Mouse (Mus musculus): ENCODE data around the gene Gm29797.
A peak's percentile ranks its signal among the peaks of the same experiment; 100 is the strongest.

Gm29797 gene

GRCm38 (mm10) chr2:181662620-181663297, 5.9 kb downstream of the Gm29797 start:
- Histone ChIP-seq H3K9me3 (ENCODE audit: low read length) (no peaks in the 10 kb centered on the region), H3K36me3 (ENCODE audit: insufficient read depth, low read length) (no peaks in the 10 kb centered on the region), H3K4me3 (replicated peaks; ENCODE audit: low read length) (no peak overlapping the region), H3K27me3 (ENCODE audit: insufficient read depth, low read length) (peaks cover 2% of the 10 kb centered on the region; the same call in 1 of the 2 replicates), H3K4me1 (replicated peaks; ENCODE audit: low read depth, low read length) (peaks cover 44% of the 10 kb centered on the region)
- TF ChIP-seq CTCF (conservative IDR thresholded peaks at IDR 0.05; ENCODE audit: low read length), result no peak
- no peak for TF ChIP-seq POU5F1 (IDR thresholded peaks at IDR 0.05; ENCODE audit: borderline replicate concordance, low read length)
- no peak for TF ChIP-seq NANOG (IDR thresholded peaks at IDR 0.05; ENCODE audit: borderline replicate concordance, low read length)

GRCm38 (mm10) chr2:181663298-181663630, 6.4 kb downstream of the Gm29797 start:
- Histone ChIP-seq H3K4me3 (replicated peaks; ENCODE audit: low read length) (no peak overlapping the region), H3K27me3 (ENCODE audit: insufficient read depth, low read length) (peaks cover 7% of the 10 kb centered on the region; the same call in 1 of the 2 replicates), H3K4me1 (replicated peaks; ENCODE audit: low read depth, low read length) (peaks cover 44% of the 10 kb centered on the region), H3K36me3 (ENCODE audit: insufficient read depth, low read length) (no peaks in the 10 kb centered on the region), H3K9me3 (ENCODE audit: low read length) (no peaks in the 10 kb centered on the region)
- TF ChIP-seq POU5F1 (IDR thresholded peaks at IDR 0.05; ENCODE audit: borderline replicate concordance, low read length), result no peak
- TF ChIP-seq NANOG (IDR thresholded peaks at IDR 0.05; ENCODE audit: borderline replicate concordance, low read length), result no peak
- no peak for TF ChIP-seq CTCF (conservative IDR thresholded peaks at IDR 0.05; ENCODE audit: low read length)

- TF ChIP-seq NANOG (IDR thresholded peaks at IDR 0.05; ENCODE audit: borderline replicate concordance, low read length) (no peak), CTCF (conservative IDR thresholded peaks at IDR 0.05; ENCODE audit: low read length) (no peak), POU5F1 (IDR thresholded peaks at IDR 0.05; ENCODE audit: borderline replicate concordance, low read length) (no peak)
- H3K36me3 ChIP-seq (ENCODE audit: insufficient read depth, low read length), result no peaks in the 10 kb centered on the region
- peaks cover 72% of the 10 kb centered on the region for H3K27me3 ChIP-seq (ENCODE audit: insufficient read depth, low read length)
- peak overlapping the region; percentile 78 for H3K4me3 ChIP-seq (replicated peaks; ENCODE audit: low read length)
- H3K4me1 ChIP-seq (replicated peaks; ENCODE audit: low read depth, low read length), result peaks cover 51% of the 10 kb centered on the region
- H3K9me3 ChIP-seq (ENCODE audit: low read length), result no peaks in the 10 kb centered on the region
Measured at GRCm38 (mm10) chr2:181670285-181670912, 13.6 kb downstream of the Gm29797 start.

- peak overlapping the region; percentile 78 for H3K4me3 ChIP-seq (replicated peaks; ENCODE audit: low read length)
- peaks cover 56% of the 10 kb centered on the region for H3K4me1 ChIP-seq (replicated peaks; ENCODE audit: low read depth, low read length)
- H3K36me3 ChIP-seq (ENCODE audit: insufficient read depth, low read length), result no peaks in the 10 kb centered on the region
- TF ChIP-seq CTCF (conservative IDR thresholded peaks at IDR 0.05; ENCODE audit: low read length), result no peak
- no peak for TF ChIP-seq NANOG (IDR thresholded peaks at IDR 0.05; ENCODE audit: borderline replicate concordance, low read length)
- peaks cover 72% of the 10 kb centered on the region for H3K27me3 ChIP-seq (ENCODE audit: insufficient read depth, low read length)
- H3K9me3 ChIP-seq (ENCODE audit: low read length), result no peaks in the 10 kb centered on the region
Measured at GRCm38 (mm10) chr2:181670913-181671311, 14.1 kb downstream of the Gm29797 start.

- Histone ChIP-seq H3K4me3 (replicated peaks; ENCODE audit: low read length) (peak within 1 kb of the TSS; percentile 78), H3K27me3 (ENCODE audit: insufficient read depth, low read length) (peaks cover 72% of the 10 kb centered on the region), H3K4me1 (replicated peaks; ENCODE audit: low read depth, low read length) (peaks cover 61% of the 10 kb centered on the region), H3K9me3 (ENCODE audit: low read length) (no peaks in the 10 kb centered on the region), H3K36me3 (ENCODE audit: insufficient read depth, low read length) (no peaks in the 10 kb centered on the region)
- TF ChIP-seq POU5F1 (IDR thresholded peaks at IDR 0.05; ENCODE audit: borderline replicate concordance, low read length) (no peak), NANOG (IDR thresholded peaks at IDR 0.05; ENCODE audit: borderline replicate concordance, low read length) (no peak), CTCF (conservative IDR thresholded peaks at IDR 0.05; ENCODE audit: low read length) (no peak)
Measured at GRCm38 (mm10) chr2:181671326-181671725, 14.5 kb downstream of the Gm29797 start, which contains the start of gene Sox18. Sox18 (minus strand) TSS chr2:181671640.

GRCm38 (mm10) chr2:181671984-181672383, 15.2 kb downstream of the Gm29797 start:
- H3K9me3 ChIP-seq (ENCODE audit: low read length), result no peaks in the 10 kb centered on the region
- no peak overlapping the region for H3K4me3 ChIP-seq (replicated peaks; ENCODE audit: low read length)
- H3K36me3 ChIP-seq (ENCODE audit: insufficient read depth, low read length), result no peaks in the 10 kb centered on the region
- peaks cover 72% of the 10 kb centered on the region for H3K27me3 ChIP-seq (ENCODE audit: insufficient read depth, low read length)
- H3K4me1 ChIP-seq (replicated peaks; ENCODE audit: low read depth, low read length), result peaks cover 67% of the 10 kb centered on the region
- no peak for TF ChIP-seq POU5F1 (IDR thresholded peaks at IDR 0.05; ENCODE audit: borderline replicate concordance, low read length)
- TF ChIP-seq NANOG (IDR thresholded peaks at IDR 0.05; ENCODE audit: borderline replicate concordance, low read length), result no peak
- no peak for TF ChIP-seq CTCF (conservative IDR thresholded peaks at IDR 0.05; ENCODE audit: low read length)

- no peaks in the 10 kb centered on the region for H3K36me3 ChIP-seq (ENCODE audit: insufficient read depth, low read length)
- peaks cover 70% of the 10 kb centered on the region for H3K4me1 ChIP-seq (replicated peaks; ENCODE audit: low read depth, low read length)
- H3K9me3 ChIP-seq (ENCODE audit: low read length), result no peaks in the 10 kb centered on the region
- H3K4me3 ChIP-seq (replicated peaks; ENCODE audit: low read length), result no peak overlapping the region
- TF ChIP-seq NANOG (IDR thresholded peaks at IDR 0.05; ENCODE audit: borderline replicate concordance, low read length), result no peak
- no peak for TF ChIP-seq POU5F1 (IDR thresholded peaks at IDR 0.05; ENCODE audit: borderline replicate concordance, low read length)
- TF ChIP-seq CTCF (conservative IDR thresholded peaks at IDR 0.05; ENCODE audit: low read length), result no peak
- H3K27me3 ChIP-seq (ENCODE audit: insufficient read depth, low read length), result peaks cover 63% of the 10 kb centered on the region
Measured at GRCm38 (mm10) chr2:181673501-181673900, 16.7 kb downstream of the Gm29797 start.

- H3K4me1 ChIP-seq (replicated peaks; ENCODE audit: low read depth, low read length), result peaks cover 78% of the 10 kb centered on the region
- no peak overlapping the region for H3K4me3 ChIP-seq (replicated peaks; ENCODE audit: low read length)
- TF ChIP-seq NANOG (IDR thresholded peaks at IDR 0.05; ENCODE audit: borderline replicate concordance, low read length) (no peak), POU5F1 (IDR thresholded peaks at IDR 0.05; ENCODE audit: borderline replicate concordance, low read length) (no peak)
- no peaks in the 10 kb centered on the region for H3K9me3 ChIP-seq (ENCODE audit: low read length)
- H3K36me3 ChIP-seq (ENCODE audit: insufficient read depth, low read length), result no peaks in the 10 kb centered on the region
- peaks cover 50% of the 10 kb centered on the region for H3K27me3 ChIP-seq (ENCODE audit: insufficient read depth, low read length)
Measured at GRCm38 (mm10) chr2:181674934-181675333, 18.1 kb downstream of the Gm29797 start.

Measured in E14TG2a.4 (cell line).